Mouse (Mus musculus): ENCODE results near the gene Tnfsf12. TPM values are rescaled to one million over a fixed set of nuclear protein-coding genes. Genes with fewer than 3 reads are reported as not detected.

The Tnfsf12 gene
- polyA plus RNA-seq, 1 experiment from 2014 or later, result 2.6 TPM

GRCm38 (mm10) chr11:69657462-69657881 lies 38.2 kb downstream of the Tnfsf12 start:
- H3K4me3 ChIP-seq (ENCODE audit: low read depth, low read length), result peak overlapping the region; percentile 1; the same call in 1 of the 2 replicates
- 85% methylated on average over 15 of the region's 15 CpGs for WGBS
- no peak overlapping the region for H3K4me2 ChIP-seq (ENCODE audit: low read depth, severe bottlenecking)
- no peaks in the 10 kb centered on the region for H3K9me3 ChIP-seq (ENCODE audit: control insufficient read depth, low read length)
- no peak overlapping the region for H3K27ac ChIP-seq (replicated peaks; ENCODE audit: low read depth, low read length)
- ATAC-seq (ENCODE audit: insufficient number of reproducible peaks, low FRiP score, low TSS enrichment, low read depth) (no peak), DNase-seq (ENCODE audit: low spot score) (no peak)
- H3K36me3 ChIP-seq (ENCODE audit: control insufficient read depth, insufficient read depth, low read length), result peaks cover 27% of the 10 kb centered on the region
- H3K9ac ChIP-seq (ENCODE audit: low read length), result no peak overlapping the region
- peaks cover 19% of the 10 kb centered on the region for H3K4me1 ChIP-seq (ENCODE audit: control insufficient read depth, insufficient read depth, low read length)
- H3K27me3 ChIP-seq (ENCODE audit: control insufficient read depth, insufficient read depth, low read length), result no peaks in the 10 kb centered on the region

- H3K4me3 ChIP-seq (ENCODE audit: low read depth, low read length), result no peak overlapping the region; the same call in 1 of the 2 replicates
- no peak for ATAC-seq (ENCODE audit: insufficient number of reproducible peaks, low FRiP score, low TSS enrichment, low read depth)
Observed at GRCm38 (mm10) chr11:69656617-69657461, 38.8 kb downstream of the Tnfsf12 start.

GRCm38 (mm10) chr11:69656065-69656455 lies 39.6 kb downstream of the Tnfsf12 start:
- Histone ChIP-seq H3K27me3 (ENCODE audit: control insufficient read depth, insufficient read depth, low read length) (no peaks in the 10 kb centered on the region), H3K36me3 (ENCODE audit: control insufficient read depth, insufficient read depth, low read length) (peaks cover 38% of the 10 kb centered on the region), H3K9ac (ENCODE audit: low read length) (no peak overlapping the region), H3K4me1 (ENCODE audit: control insufficient read depth, insufficient read depth, low read length) (peaks cover 19% of the 10 kb centered on the region), H3K4me2 (ENCODE audit: low read depth, severe bottlenecking) (no peak overlapping the region), H3K4me3 (ENCODE audit: low read depth, low read length) (no peak overlapping the region), H3K27ac (replicated peaks; ENCODE audit: low read depth, low read length) (no peak overlapping the region), H3K9me3 (ENCODE audit: control insufficient read depth, low read length) (no peaks in the 10 kb centered on the region)
- DNase-seq (ENCODE audit: low spot score) (no peak), ATAC-seq (ENCODE audit: insufficient number of reproducible peaks, low FRiP score, low TSS enrichment, low read depth) (no peak)
- 78% methylated on average over 5 of the region's 5 CpGs for WGBS

More at GRCm38 (mm10) chr11:69656617-69657461, 38.8 kb downstream of the Tnfsf12 start:
- H3K27me3 ChIP-seq (ENCODE audit: control insufficient read depth, insufficient read depth, low read length), result no peaks in the 10 kb centered on the region
- H3K4me2 ChIP-seq (ENCODE audit: low read depth, severe bottlenecking), result no peak overlapping the region
- H3K36me3 ChIP-seq (ENCODE audit: control insufficient read depth, insufficient read depth, low read length), result peaks cover 32% of the 10 kb centered on the region
- 76% methylated on average over 10 of the region's 10 CpGs for WGBS
- H3K9ac ChIP-seq (ENCODE audit: low read length), result no peak overlapping the region
- H3K27ac ChIP-seq (replicated peaks; ENCODE audit: low read depth, low read length), result no peak overlapping the region
- no peaks in the 10 kb centered on the region for H3K9me3 ChIP-seq (ENCODE audit: control insufficient read depth, low read length)
- peaks cover 19% of the 10 kb centered on the region for H3K4me1 ChIP-seq (ENCODE audit: control insufficient read depth, insufficient read depth, low read length)
- peak; percentile 78 for DNase-seq (ENCODE audit: low spot score)

GRCm38 (mm10) chr11:69655264-69656064 lies 40.2 kb downstream of the Tnfsf12 start, which contains the start of gene Sox15:
Gene Sox15 (plus strand): TSS chr11:69655314.
- peaks cover 44% of the 10 kb centered on the region for H3K36me3 ChIP-seq (ENCODE audit: control insufficient read depth, insufficient read depth, low read length)

GRCm38 (mm10) chr11:69654760-69655159 lies 40.9 kb downstream of the Tnfsf12 start:
- WGBS, result 35% methylated on average over 9 of the region's 9 CpGs
- Histone ChIP-seq H3K4me1 (ENCODE audit: control insufficient read depth, insufficient read depth, low read length) (peaks cover 19% of the 10 kb centered on the region), H3K9me3 (ENCODE audit: control insufficient read depth, low read length) (no peaks in the 10 kb centered on the region), H3K27me3 (ENCODE audit: control insufficient read depth, insufficient read depth, low read length) (no peaks in the 10 kb centered on the region), H3K4me3 (ENCODE audit: low read depth, low read length) (no peak overlapping the region), H3K36me3 (ENCODE audit: control insufficient read depth, insufficient read depth, low read length) (peaks cover 48% of the 10 kb centered on the region), H3K4me2 (ENCODE audit: low read depth, severe bottlenecking) (no peak overlapping the region), H3K27ac (replicated peaks; ENCODE audit: low read depth, low read length) (peak overlapping the region; percentile 65), H3K9ac (ENCODE audit: low read length) (no peak overlapping the region)
- ATAC-seq (ENCODE audit: insufficient number of reproducible peaks, low FRiP score, low TSS enrichment, low read depth) (no peak), DNase-seq (ENCODE audit: low spot score) (no peak)

More at GRCm38 (mm10) chr11:69655264-69656064, 40.2 kb downstream of the Tnfsf12 start, which contains the start of gene Sox15:
- Histone ChIP-seq H3K4me3 (ENCODE audit: low read depth, low read length) (peak within 1 kb of the TSS; percentile 1; the same call in 1 of the 2 replicates), H3K27ac (replicated peaks; ENCODE audit: low read depth, low read length) (peak within 1 kb of the TSS; percentile 65), H3K4me2 (ENCODE audit: low read depth, severe bottlenecking) (peak within 1 kb of the TSS; percentile 12; the same call in 1 of the 2 replicates), H3K27me3 (ENCODE audit: control insufficient read depth, insufficient read depth, low read length) (no peaks in the 10 kb centered on the region), H3K9me3 (ENCODE audit: control insufficient read depth, low read length) (no peaks in the 10 kb centered on the region), H3K9ac (ENCODE audit: low read length) (0 out of 2 replicates have a peak within 1 kb of the TSS, but pooled peaks have one; percentile 18), H3K4me1 (ENCODE audit: control insufficient read depth, insufficient read depth, low read length) (peaks cover 19% of the 10 kb centered on the region)
- WGBS, result 26% methylated on average over 34 of the region's 34 CpGs
- ATAC-seq (ENCODE audit: insufficient number of reproducible peaks, low FRiP score, low TSS enrichment, low read depth) (peak; percentile 65; the same call in 1 of the 2 replicates), DNase-seq (ENCODE audit: low spot score) (peak; percentile 86)

GRCm38 (mm10) chr11:69653399-69653798 lies 42.2 kb downstream of the Tnfsf12 start:
- Histone ChIP-seq H3K27ac (replicated peaks; ENCODE audit: low read depth, low read length) (no peak overlapping the region), H3K4me3 (ENCODE audit: low read depth, low read length) (no peak overlapping the region), H3K9me3 (ENCODE audit: control insufficient read depth, low read length) (no peaks in the 10 kb centered on the region), H3K36me3 (ENCODE audit: control insufficient read depth, insufficient read depth, low read length) (peaks cover 50% of the 10 kb centered on the region), H3K4me2 (ENCODE audit: low read depth, severe bottlenecking) (no peak overlapping the region), H3K27me3 (ENCODE audit: control insufficient read depth, insufficient read depth, low read length) (no peaks in the 10 kb centered on the region), H3K4me1 (ENCODE audit: control insufficient read depth, insufficient read depth, low read length) (peaks cover 19% of the 10 kb centered on the region), H3K9ac (ENCODE audit: low read length) (no peak overlapping the region)
- 77% methylated on average over 5 of the region's 5 CpGs for WGBS
- ATAC-seq (ENCODE audit: insufficient number of reproducible peaks, low FRiP score, low TSS enrichment, low read depth) (no peak), DNase-seq (ENCODE audit: low spot score) (no peak)

GRCm38 (mm10) chr11:69645860-69646259 lies 49.8 kb downstream of the Tnfsf12 start:
- WGBS, result 97% methylated on average over 5 of the region's 5 CpGs
- ATAC-seq (ENCODE audit: insufficient number of reproducible peaks, low FRiP score, low TSS enrichment, low read depth), result no peak

More at GRCm38 (mm10) chr11:69645860-69646259, 49.8 kb downstream of the Tnfsf12 start:
- Histone ChIP-seq H3K4me2 (ENCODE audit: low read depth, severe bottlenecking) (no peak overlapping the region), H3K27ac (replicated peaks; ENCODE audit: low read depth, low read length) (no peak overlapping the region), H3K4me1 (ENCODE audit: control insufficient read depth, insufficient read depth, low read length) (no peaks in the 10 kb centered on the region), H3K4me3 (ENCODE audit: low read depth, low read length) (no peak overlapping the region), H3K36me3 (ENCODE audit: control insufficient read depth, insufficient read depth, low read length) (peaks cover 56% of the 10 kb centered on the region), H3K9me3 (ENCODE audit: control insufficient read depth, low read length) (no peaks in the 10 kb centered on the region), H3K9ac (ENCODE audit: low read length) (no peak overlapping the region), H3K27me3 (ENCODE audit: control insufficient read depth, insufficient read depth, low read length) (no peaks in the 10 kb centered on the region)
- DNase-seq (ENCODE audit: low spot score), result no peak
